Mouse (Mus musculus) midbrain, embryonic 16.5 days (tissue): Measurements from ENCODE around the gene Tmx1. TPM values are rescaled to one million over a fixed set of nuclear protein-coding genes. Genes with fewer than 3 reads are reported as not detected.

ENCODE experiments used
- ATAC-seq: fragments of 200-750 bp; cut with Nextera tagmentation; 2 replicates; pipeline ENCODE4 v1.8.0; 2017; ENCODE audit warnings: moderate TSS enrichment
- H3K27ac ChIP-seq: fragments of 300-500 bp; sonication (generic); 2 replicates; pipeline ENCODE4 v1.5.1; 2014; ENCODE audit warnings: mild to moderate bottlenecking, low read length, mixed read lengths
- H3K27me3 ChIP-seq: fragments of 300-500 bp; sonication (generic); 2 replicates; pipeline ENCODE4 v1.6.1; 2014; ENCODE audit warnings: low read depth, low read length, mixed read lengths; ENCODE audit not compliant: control insufficient read depth, insufficient read depth
- H3K36me3 ChIP-seq: fragments of 300-500 bp; sonication (generic); 2 replicates; pipeline ENCODE4 v1.6.1; 2014; ENCODE audit warnings: mild to moderate bottlenecking, low read length, moderate library complexity, mixed read lengths; ENCODE audit not compliant: control insufficient read depth, insufficient read depth
- H3K4me1 ChIP-seq: fragments of 300-500 bp; sonication (generic); 2 replicates; pipeline ENCODE4 v1.6.1; 2014; ENCODE audit warnings: mild to moderate bottlenecking, low read length, mixed read lengths; ENCODE audit not compliant: control insufficient read depth, insufficient read depth
- H3K4me2 ChIP-seq: fragments of 300-500 bp; sonication (generic); 2 replicates; pipeline ENCODE4 v1.6.1; 2014; ENCODE audit warnings: mild to moderate bottlenecking, low read length, mixed read lengths
- H3K4me3 ChIP-seq: fragments of 300-500 bp; sonication (generic); 2 replicates; pipeline ENCODE4 v1.5.1; 2014; ENCODE audit warnings: low read depth, mild to moderate bottlenecking, low read length, moderate library complexity, mixed read lengths
- H3K9ac ChIP-seq: fragments of 300-500 bp; sonication (generic); 2 replicates; pipeline ENCODE4 v1.6.1; 2014; ENCODE audit warnings: low read depth, low read length, mixed read lengths
- H3K9me3 ChIP-seq: fragments of 300-500 bp; sonication (generic); replicated peaks from 2 replicates; pipeline ENCODE4 v1.6.1; 2014; ENCODE audit warnings: mild to moderate bottlenecking, low read length, mixed read lengths; ENCODE audit not compliant: control insufficient read depth, poor library complexity, severe bottlenecking
- WGBS: fragments of 180-500 bp; shearing (Covaris S2); extraction: QIAGEN DNeasy Blood & Tissue Kit; methylation state at CpG from one replicate; pipeline ENCODE4 v1.1.7; 2014; 5-methylcytosine and 5-hydroxymethylcytosine counted together
- polyA plus RNA-seq: library from polyadenylated mRNA; unstranded; fragments of >200 nt; fragmentation: Nextera tagmentation; extraction: Ambion mirVana; gene quantifications from 2 replicates; pipeline ENCODE4 v1.2.1, GENCODE M21; 2015

Gene Tmx1
- polyA plus RNA-seq, 1 experiment from 2014 or later: 148 TPM

DNA sequence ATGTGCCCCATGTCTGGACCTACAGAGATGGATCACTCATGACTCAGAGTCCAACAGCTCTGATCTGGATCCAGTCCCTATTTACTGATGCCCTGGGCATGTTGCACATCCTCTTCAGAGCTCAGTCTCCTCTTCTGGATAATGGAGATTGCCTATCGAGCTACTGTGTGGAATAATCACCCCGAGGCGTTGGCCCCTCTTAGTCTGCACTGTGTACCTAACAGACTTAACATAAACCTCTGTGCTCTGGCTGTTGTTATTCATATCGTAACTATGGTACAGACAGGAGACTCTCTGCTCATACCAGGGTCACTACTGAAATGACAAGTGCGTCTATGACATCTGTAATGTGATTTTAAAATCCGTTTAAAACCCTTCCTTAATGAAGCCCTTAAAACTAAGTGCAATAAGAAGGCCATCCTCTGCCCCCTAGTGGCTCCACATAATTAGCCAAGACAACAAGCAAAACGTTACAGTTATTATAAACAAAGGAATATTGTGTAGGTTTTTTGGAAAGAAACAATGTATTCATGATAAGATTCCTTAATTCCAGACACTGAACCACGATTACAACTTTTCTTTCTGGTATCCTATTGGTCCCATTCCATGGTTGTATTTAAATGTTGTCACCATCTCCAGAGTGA, 22.5 kb upstream of the Tmx1 start:
- 0 out of 2 replicates have a peak overlapping the region, but pooled peaks have one; percentile 38 for H3K9ac ChIP-seq
- H3K9me3 ChIP-seq: no peaks in the 10 kb centered on the region
- no peak overlapping the region for H3K4me3 ChIP-seq
- H3K27me3 ChIP-seq: no peaks in the 10 kb centered on the region
- H3K36me3 ChIP-seq: no peaks in the 10 kb centered on the region
- H3K4me2 ChIP-seq: peak overlapping the region; percentile 36
- peak; percentile 68 for ATAC-seq
- 14% methylated on average over 8 of the region's 8 CpGs for WGBS
- no peak overlapping the region for H3K27ac ChIP-seq
- peaks cover 4% of the 10 kb centered on the region; the same call in 1 of the 2 replicates for H3K4me1 ChIP-seq

GRCm38 (mm10) chr12:70431428-70431827, 21.5 kb upstream of the Tmx1 start:
- H3K27ac ChIP-seq: no peak overlapping the region
- H3K9ac ChIP-seq: no peak overlapping the region
- H3K9me3 ChIP-seq: no peaks in the 10 kb centered on the region
- no peaks in the 10 kb centered on the region for H3K27me3 ChIP-seq
- ATAC-seq: no peak
- no peak overlapping the region for H3K4me2 ChIP-seq
- WGBS: 59% methylated on average over 4 of the region's 5 CpGs
- H3K4me3 ChIP-seq: no peak overlapping the region
- H3K4me1 ChIP-seq: peaks cover 4% of the 10 kb centered on the region; the same call in 1 of the 2 replicates
- no peaks in the 10 kb centered on the region for H3K36me3 ChIP-seq

GRCm38 (mm10) chr12:70449961-70450360, 2.9 kb upstream of the Tmx1 start:
- H3K27me3 ChIP-seq: no peaks in the 10 kb centered on the region
- no peak overlapping the region for H3K27ac ChIP-seq

GRCm38 (mm10) chr12:70451533-70451932, 1.4 kb upstream of the Tmx1 start:
- Histone ChIP-seq H3K4me1 (peaks cover 22% of the 10 kb centered on the region), H3K9me3 (no peaks in the 10 kb centered on the region), H3K27ac (no peak overlapping the region), H3K36me3 (no peaks in the 10 kb centered on the region), H3K9ac (no peak overlapping the region), H3K4me3 (no peak overlapping the region), H3K4me2 (no peak overlapping the region), H3K27me3 (no peaks in the 10 kb centered on the region)
- no peak for ATAC-seq
- WGBS: 95% methylated on average over 3 of the region's 3 CpGs

More at GRCm38 (mm10) chr12:70449961-70450360, 2.9 kb upstream of the Tmx1 start:
- ATAC-seq: no peak
- no peak overlapping the region for H3K4me2 ChIP-seq
- H3K9me3 ChIP-seq: no peaks in the 10 kb centered on the region
- no peak overlapping the region for H3K4me3 ChIP-seq
- H3K9ac ChIP-seq: no peak overlapping the region
- H3K36me3 ChIP-seq: no peaks in the 10 kb centered on the region
- H3K4me1 ChIP-seq: peaks cover 17% of the 10 kb centered on the region

- WGBS: 90% methylated on average over 2 of the region's 2 CpGs
- peak overlapping the region; percentile 65; the same call in 1 of the 2 replicates for H3K9ac ChIP-seq
- ATAC-seq: no peak
- H3K27me3 ChIP-seq: no peaks in the 10 kb centered on the region
- peak overlapping the region; percentile 66 for H3K4me2 ChIP-seq
- H3K4me3 ChIP-seq: no peak overlapping the region
- no peaks in the 10 kb centered on the region for H3K9me3 ChIP-seq
- no peak overlapping the region for H3K27ac ChIP-seq
- peaks cover 22% of the 10 kb centered on the region for H3K4me1 ChIP-seq
- no peaks in the 10 kb centered on the region for H3K36me3 ChIP-seq
Measured at GRCm38 (mm10) chr12:70452143-70452542, 752 bp upstream of the Tmx1 start.

DNA sequence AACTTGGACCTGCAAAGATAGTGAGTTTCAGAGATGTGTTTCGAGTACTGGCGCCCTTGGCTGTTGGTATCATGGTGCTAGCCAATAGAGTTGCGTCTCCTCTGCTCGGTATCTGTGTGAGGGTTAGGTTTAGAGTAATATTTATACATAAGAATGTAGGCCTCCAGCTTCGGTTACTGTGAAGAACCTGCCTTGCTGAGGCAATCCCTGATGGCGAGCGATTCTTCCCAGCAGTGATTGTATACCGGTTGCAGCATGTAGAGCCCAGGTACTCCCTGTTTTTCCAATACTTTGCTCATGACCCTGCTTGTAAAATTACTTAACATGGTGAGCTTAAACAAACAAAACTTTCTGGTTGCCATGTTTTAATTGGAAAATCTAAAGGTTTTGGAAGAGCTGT, 2.3 kb downstream of the Tmx1 start:
- no peak overlapping the region for H3K27ac ChIP-seq
- no peak overlapping the region for H3K4me3 ChIP-seq
- H3K9ac ChIP-seq: no peak overlapping the region
- no peaks in the 10 kb centered on the region for H3K27me3 ChIP-seq
- WGBS: 93% methylated on average over 8 of the region's 8 CpGs
- peaks cover 21% of the 10 kb centered on the region for H3K36me3 ChIP-seq
- peaks cover 22% of the 10 kb centered on the region for H3K4me1 ChIP-seq
- H3K9me3 ChIP-seq: no peaks in the 10 kb centered on the region
- ATAC-seq: no peak
- no peak overlapping the region; the same call in 1 of the 2 replicates for H3K4me2 ChIP-seq

- peaks cover 25% of the 10 kb centered on the region for H3K36me3 ChIP-seq
- ATAC-seq: no peak
- WGBS: 100% methylated on average over 1 of the region's 1 CpGs
Measured at GRCm38 (mm10) chr12:70459546-70459945, 6.7 kb downstream of the Tmx1 start.

GRCm38 (mm10) chr12:70464016-70464415, 11.1 kb downstream of the Tmx1 start:
- Histone ChIP-seq H3K27me3 (no peaks in the 10 kb centered on the region), H3K9ac (no peak overlapping the region), H3K9me3 (no peaks in the 10 kb centered on the region), H3K36me3 (peaks cover 30% of the 10 kb centered on the region), H3K27ac (no peak overlapping the region), H3K4me3 (no peak overlapping the region), H3K4me2 (no peak overlapping the region), H3K4me1 (no peaks in the 10 kb centered on the region)
- ATAC-seq: no peak
- WGBS: 90% methylated on average over 4 of the region's 4 CpGs

More at GRCm38 (mm10) chr12:70459546-70459945, 6.7 kb downstream of the Tmx1 start:
- no peak overlapping the region for H3K9ac ChIP-seq
- H3K4me3 ChIP-seq: no peak overlapping the region
- no peaks in the 10 kb centered on the region for H3K9me3 ChIP-seq
- no peaks in the 10 kb centered on the region for H3K27me3 ChIP-seq
- H3K4me2 ChIP-seq: no peak overlapping the region
- no peak overlapping the region for H3K27ac ChIP-seq
- peaks cover 9% of the 10 kb centered on the region for H3K4me1 ChIP-seq

GRCm38 (mm10) chr12:70475336-70475735, 22.4 kb downstream of the Tmx1 start:
- no peak for ATAC-seq

More at GRCm38 (mm10) chr12:70475336-70475735, 22.4 kb downstream of the Tmx1 start:
- Histone ChIP-seq H3K4me2 (no peak overlapping the region), H3K9ac (no peak overlapping the region), H3K27ac (no peak overlapping the region), H3K4me1 (no peaks in the 10 kb centered on the region), H3K4me3 (no peak overlapping the region), H3K36me3 (no peaks in the 10 kb centered on the region), H3K27me3 (no peaks in the 10 kb centered on the region), H3K9me3 (no peaks in the 10 kb centered on the region)
- WGBS: 89% methylated on average over 3 of the region's 3 CpGs
